Mouse (Mus musculus) C2C12 (cell line): ENCODE data around the gene Evx2. TPM values are rescaled to one million over a fixed set of nuclear protein-coding genes. Genes with fewer than 3 reads are reported as not detected.
A peak's percentile ranks its signal among the peaks of the same experiment; 100 is the strongest.

Experiments used
- H3K27me3 ChIP-seq: one replicate; pipeline ENCODE4 v1.6.1; 2011; ENCODE audit not compliant: control insufficient read depth, insufficient read depth, insufficient read length
- H3K36me3 ChIP-seq: one replicate; pipeline ENCODE4 v1.6.1; 2011; ENCODE audit not compliant: control insufficient read depth, insufficient read depth
- H3K4me3 ChIP-seq: one replicate; pipeline ENCODE4 v1.5.1; 2011; ENCODE audit warnings: mild to moderate bottlenecking, control low read depth; ENCODE audit not compliant: poor library complexity, insufficient read depth, severe bottlenecking
- H3K79me2 ChIP-seq: one replicate; pipeline ENCODE4 v1.6.1; 2011; ENCODE audit not compliant: control insufficient read depth, insufficient read depth
- H3K79me3 ChIP-seq: one replicate; pipeline ENCODE4 v1.6.1; 2011; ENCODE audit warnings: low read depth, control low read depth
- H3ac ChIP-seq: one replicate; pipeline ENCODE3; 2011; ENCODE audit warnings: low read depth; ENCODE audit not compliant: control insufficient read depth, insufficient read length
- CEBPB ChIP-seq: IDR thresholded peaks from one replicate; pipeline ENCODE4 v1.6.1; 2011; ENCODE audit warnings: low read depth, mild to moderate bottlenecking, control low read depth, moderate library complexity
- CTCF ChIP-seq: IDR thresholded peaks from one replicate; pipeline ENCODE4 v1.5.1; 2011; ENCODE audit not compliant: control insufficient read depth, insufficient read depth, insufficient read length
- FOSL1 ChIP-seq: IDR thresholded peaks from one replicate; pipeline ENCODE4 v1.8.0; 2011; ENCODE audit warnings: mild to moderate bottlenecking, low read length; ENCODE audit not compliant: poor library complexity, insufficient read depth, severe bottlenecking
- MAX ChIP-seq: IDR thresholded peaks from one replicate; pipeline ENCODE4 v1.6.1; 2011; ENCODE audit warnings: mild to moderate bottlenecking, control low read depth
- MYOD1 ChIP-seq: IDR thresholded peaks from one replicate; pipeline ENCODE4 v1.6.1; 2011; ENCODE audit warnings: low read depth; ENCODE audit not compliant: control insufficient read depth, insufficient read length
- MYOG ChIP-seq: IDR thresholded peaks from one replicate; pipeline ENCODE4 v1.6.1; 2011; ENCODE audit not compliant: control insufficient read depth, insufficient read length; ENCODE audit errors: extremely low read depth
- USF1 ChIP-seq: IDR thresholded peaks from one replicate; pipeline ENCODE4 v1.6.1; 2011; ENCODE audit warnings: low read depth, mild to moderate bottlenecking, control low read depth, moderate library complexity
- polyA plus RNA-seq: library from polyadenylated mRNA; unstranded; fragments of >200 nt; fragmentation: generic; extraction: Trizol; gene quantifications from one replicate; pipeline ENCODE4 v1.2.1, GENCODE M21; 2012; ENCODE audit warnings: missing spikeins

The Evx2 gene
- polyA plus RNA-seq, 1 experiment, result not detected

- TF ChIP-seq CTCF (no peak), MYOG (no peak), FOSL1 (no peak)
- Histone ChIP-seq H3K4me3 (no peak within 1 kb of the TSS), H3K27me3 (peaks cover 45% of the 10 kb centered on the region)
Observed at GRCm38 (mm10) chr2:74704393-74704998, 45.1 kb upstream of the Evx2 start, which contains the start of gene Hoxd8. Gene Hoxd8 (plus strand): TSS chr2:74704615.

GRCm38 (mm10) chr2:74703720-74704392, 44.5 kb upstream of the Evx2 start:
- Histone ChIP-seq H3K79me3 (no peaks in the 10 kb centered on the region), H3K79me2 (no peaks in the 10 kb centered on the region), H3K4me3 (no peak overlapping the region), H3K27me3 (peaks cover 49% of the 10 kb centered on the region), H3K36me3 (no peaks in the 10 kb centered on the region), H3ac (no peak overlapping the region)
- TF ChIP-seq CTCF, result no peak
- TF ChIP-seq CEBPB, result no peak
- TF ChIP-seq MYOD1, result no peak
- no peak for TF ChIP-seq MYOG
- TF ChIP-seq USF1, result no peak
- no peak for TF ChIP-seq MAX
- no peak for TF ChIP-seq FOSL1

More at GRCm38 (mm10) chr2:74704393-74704998, 45.1 kb upstream of the Evx2 start, which contains the start of gene Hoxd8:
- Histone ChIP-seq H3K79me3 (no peaks in the 10 kb centered on the region), H3K36me3 (no peaks in the 10 kb centered on the region), H3ac (no peak within 1 kb of the TSS), H3K79me2 (no peaks in the 10 kb centered on the region)

- no peaks in the 10 kb centered on the region for H3K36me3 ChIP-seq
- H3K79me3 ChIP-seq, result no peaks in the 10 kb centered on the region
- H3K27me3 ChIP-seq, result peaks cover 50% of the 10 kb centered on the region
- no peak overlapping the region for H3K4me3 ChIP-seq
- H3K79me2 ChIP-seq, result no peaks in the 10 kb centered on the region
- no peak overlapping the region for H3ac ChIP-seq
- TF ChIP-seq MAX, result no peak
- no peak for TF ChIP-seq USF1
- no peak for TF ChIP-seq MYOD1
- TF ChIP-seq CEBPB, result no peak
- no peak for TF ChIP-seq CTCF
Observed at GRCm38 (mm10) chr2:74703317-74703716, 44.0 kb upstream of the Evx2 start.

- no peak for TF ChIP-seq MYOD1
- TF ChIP-seq USF1, result no peak
- no peak for TF ChIP-seq CEBPB
- no peak for TF ChIP-seq MYOG
- no peak for TF ChIP-seq FOSL1
- TF ChIP-seq MAX, result no peak
- TF ChIP-seq CTCF, result no peak
Observed at GRCm38 (mm10) chr2:74702820-74703219, 43.5 kb upstream of the Evx2 start.

GRCm38 (mm10) chr2:74701949-74702819, 42.8 kb upstream of the Evx2 start:
- no peaks in the 10 kb centered on the region for H3K79me2 ChIP-seq
- TF ChIP-seq USF1 (no peak), MYOD1 (no peak), CTCF (peak; percentile 45), MYOG (no peak), MAX (no peak), CEBPB (no peak)
- H3ac ChIP-seq, result no peak overlapping the region
- peaks cover 61% of the 10 kb centered on the region for H3K27me3 ChIP-seq
- no peaks in the 10 kb centered on the region for H3K36me3 ChIP-seq
- H3K79me3 ChIP-seq, result no peaks in the 10 kb centered on the region
- no peak overlapping the region for H3K4me3 ChIP-seq

More at GRCm38 (mm10) chr2:74702820-74703219, 43.5 kb upstream of the Evx2 start:
- Histone ChIP-seq H3K4me3 (no peak overlapping the region), H3K79me2 (no peaks in the 10 kb centered on the region), H3ac (no peak overlapping the region), H3K36me3 (no peaks in the 10 kb centered on the region), H3K79me3 (no peaks in the 10 kb centered on the region), H3K27me3 (peaks cover 55% of the 10 kb centered on the region)
